Mouse (Mus musculus) forebrain, postnatal 0 days (tissue): ENCODE measurements around the gene Ltbp2. TPM values are rescaled to one million over a fixed set of nuclear protein-coding genes. Genes with fewer than 3 reads are reported as not detected.

Experiments used
- ATAC-seq: fragments of 200-750 bp; cut with Nextera tagmentation; 2 replicates; pipeline ENCODE4 v1.8.0; 2017; ENCODE audit warnings: mild to moderate bottlenecking, moderate library complexity
- DNase-seq: peaks from one replicate; pipeline ENCODE4 v3.0.0-alpha.2; 2015
- H3K27ac ChIP-seq: fragments of 300-500 bp; sonication (generic); 2 replicates; pipeline ENCODE4 v1.5.1; 2014; ENCODE audit warnings: low read depth, mild to moderate bottlenecking, antibody characterized with exemption, low read length, moderate library complexity, mixed read lengths
- H3K27me3 ChIP-seq: fragments of 300-500 bp; sonication (generic); 2 replicates; pipeline ENCODE4 v1.6.1; 2014; ENCODE audit warnings: mild to moderate bottlenecking, low read length, mixed read lengths; ENCODE audit not compliant: insufficient read depth
- H3K36me3 ChIP-seq: fragments of 300-500 bp; sonication (generic); 2 replicates; pipeline ENCODE4 v1.6.1; 2014; ENCODE audit warnings: mild to moderate bottlenecking, moderate library complexity; ENCODE audit not compliant: insufficient read depth
- H3K4me1 ChIP-seq: fragments of 300-500 bp; sonication (generic); 2 replicates; pipeline ENCODE4 v1.6.1; 2014; ENCODE audit warnings: antibody characterized with exemption; ENCODE audit not compliant: insufficient read depth
- H3K4me2 ChIP-seq: fragments of 300-500 bp; sonication (generic); 2 replicates; pipeline ENCODE4 v1.6.1; 2014; ENCODE audit warnings: low read depth, mild to moderate bottlenecking, moderate library complexity
- H3K4me3 ChIP-seq: fragments of 300-500 bp; sonication (generic); 2 replicates; pipeline ENCODE4 v1.5.1; 2014; ENCODE audit warnings: low read depth, low read length, mixed read lengths
- H3K9ac ChIP-seq: fragments of 300-500 bp; sonication (generic); 2 replicates; pipeline ENCODE4 v1.6.1; 2014; ENCODE audit warnings: mild to moderate bottlenecking
- H3K9me3 ChIP-seq: fragments of 300-500 bp; sonication (generic); 2 replicates; pipeline ENCODE4 v1.6.1; 2016; ENCODE audit warnings: low read length
- CTCF ChIP-seq: sonication (generic); IDR thresholded peaks from 2 replicates; pipeline ENCODE4 v1.5.1; 2016; ENCODE audit warnings: antibody characterized with exemption, control low read depth, low read depth
- WGBS: fragments of 180-500 bp; shearing (Covaris S2); extraction: QIAGEN DNeasy Blood & Tissue Kit; methylation state at CpG from one replicate; pipeline ENCODE4 v1.1.7; 2014; 5-methylcytosine and 5-hydroxymethylcytosine counted together
- polyA plus RNA-seq: library from polyadenylated mRNA; unstranded; fragments of >200 nt; fragmentation: Nextera tagmentation; extraction: Ambion mirVana; gene quantifications from 2 replicates; pipeline ENCODE4 v1.2.1, GENCODE M21; 2015
- total RNA-seq: library from RNA; depleted of rRNA; stranded (reverse); fragments of >200 nt; gene quantifications from 2 replicates; pipeline ENCODE4 v1.2.3, GENCODE M21; 2014

Ltbp2 gene
- total and polyA plus RNA-seq, 2 experiments from 2014 or later: 0.51 to 0.76 TPM

DNA sequence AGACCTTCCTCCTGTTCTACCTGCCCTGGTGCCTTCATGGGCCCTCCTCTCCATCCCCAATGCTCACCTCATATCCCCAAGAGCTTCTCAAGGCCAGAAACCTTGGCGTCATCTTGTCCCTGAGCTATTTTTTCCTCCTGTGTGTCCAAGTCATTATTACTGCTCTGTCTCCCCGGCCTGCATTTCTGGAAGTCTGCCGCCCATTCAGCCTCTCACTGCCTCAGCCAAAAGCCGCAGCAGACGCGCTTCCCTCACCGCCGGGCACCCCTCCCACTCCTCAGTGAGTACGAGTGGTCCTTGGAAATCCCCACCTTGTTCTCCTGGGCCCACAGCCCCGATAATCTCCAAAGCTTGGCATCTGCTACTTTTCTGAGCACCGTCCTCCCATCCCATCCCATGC is 3.8 kb upstream of the Ltbp2 start:
- TF ChIP-seq CTCF: no peak
- H3K4me2 ChIP-seq: no peak overlapping the region
- H3K27ac ChIP-seq: no peak overlapping the region
- WGBS: 33% methylated on average over 11 of the region's 11 CpGs
- 0 out of 2 replicates have a peak, but pooled peaks cover 4% of the 10 kb centered on the region for H3K4me1 ChIP-seq
- ATAC-seq (no peak), DNase-seq (no peak)
- H3K9ac ChIP-seq: no peak overlapping the region
- no peaks in the 10 kb centered on the region for H3K9me3 ChIP-seq
- H3K27me3 ChIP-seq: peaks cover 40% of the 10 kb centered on the region
- no peaks in the 10 kb centered on the region for H3K36me3 ChIP-seq
- no peak overlapping the region for H3K4me3 ChIP-seq

DNA sequence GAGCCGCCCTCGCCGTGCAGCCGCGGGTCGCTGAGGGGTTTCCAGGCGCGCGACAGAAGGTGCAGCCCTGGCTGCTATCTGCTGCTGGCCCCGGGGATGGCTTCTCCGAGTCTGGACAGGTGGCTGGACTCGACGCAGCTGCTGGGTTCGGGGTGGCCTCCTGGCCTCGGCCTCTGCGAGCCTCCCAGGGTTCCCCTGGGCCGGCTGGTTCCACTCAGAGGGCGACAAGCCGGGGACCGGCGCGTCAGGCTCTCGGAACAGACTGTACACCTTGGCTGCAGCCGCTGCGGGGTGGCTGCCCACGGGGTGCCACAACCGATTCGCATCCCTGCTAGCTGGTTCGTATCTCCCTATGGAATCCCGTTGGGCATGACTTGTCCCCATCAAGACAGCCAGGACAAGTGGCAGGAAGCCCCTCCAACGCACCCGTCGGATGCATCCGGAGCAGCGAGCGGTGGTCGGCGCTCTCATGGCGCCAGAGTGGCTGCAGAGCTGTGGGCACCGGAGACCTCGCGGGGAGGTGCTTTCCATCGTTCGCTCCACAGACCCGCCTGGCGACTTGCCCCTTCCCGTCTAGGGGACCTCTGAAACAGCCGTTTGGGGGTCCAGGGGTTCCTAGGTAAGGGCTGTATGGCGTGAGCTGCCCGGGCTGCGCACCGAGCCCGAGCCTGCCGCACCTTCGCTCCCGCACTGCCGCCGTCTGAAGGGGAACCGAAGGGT is 411 bp downstream of the Ltbp2 start:
- Histone ChIP-seq H3K9ac (no peak overlapping the region), H3K4me2 (peak overlapping the region; percentile 47), H3K9me3 (no peaks in the 10 kb centered on the region), H3K27me3 (peaks cover 59% of the 10 kb centered on the region), H3K36me3 (no peaks in the 10 kb centered on the region), H3K27ac (no peak overlapping the region), H3K4me3 (peak overlapping the region; percentile 28), H3K4me1 (0 out of 2 replicates have a peak, but pooled peaks cover 4% of the 10 kb centered on the region)
- TF ChIP-seq CTCF: no peak
- peak; percentile 3; the same call in 1 of the 2 replicates for ATAC-seq
- 4% methylated on average over 59 of the region's 59 CpGs for WGBS
- DNase-seq: no peak

DNA sequence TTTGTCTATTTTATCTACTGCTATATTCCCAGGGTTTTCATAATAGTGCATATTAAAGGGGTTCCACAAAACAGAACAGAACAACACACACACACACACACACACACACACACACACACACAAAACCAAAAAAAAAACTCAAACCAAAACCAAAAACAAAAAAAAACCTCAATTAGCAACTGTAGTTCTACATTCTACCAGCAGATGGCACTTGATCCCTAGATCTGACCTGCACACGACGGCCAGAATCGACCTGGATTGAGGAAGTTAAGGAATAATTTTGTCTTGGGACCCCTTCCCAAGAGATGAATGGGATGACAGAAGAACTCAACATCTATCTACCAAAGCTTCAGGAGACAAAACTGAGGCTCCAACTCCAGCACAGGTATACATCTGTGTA is 2.9 kb downstream of the Ltbp2 start:
- WGBS: 0% methylated on average over 3 of the region's 3 CpGs
- peak; percentile 76 for TF ChIP-seq CTCF

DNA sequence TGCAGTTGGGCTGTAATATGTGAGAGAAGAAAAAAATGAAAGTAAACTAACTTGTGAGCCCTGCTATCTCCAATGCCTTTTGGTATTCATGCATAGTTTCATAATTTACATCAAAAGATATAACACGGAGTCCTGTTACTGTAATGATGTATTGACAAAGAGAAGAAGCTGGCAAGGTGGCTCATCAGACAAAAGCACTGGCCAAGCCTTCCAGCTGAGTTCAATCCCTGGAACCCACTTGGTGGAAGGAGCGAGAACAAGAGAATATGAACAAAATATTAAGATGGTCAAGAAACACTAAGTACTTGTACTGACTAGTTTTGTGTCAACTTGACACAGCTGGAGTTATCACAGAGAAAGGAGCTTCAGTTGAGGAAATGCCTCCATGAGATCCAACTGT is 4.0 kb downstream of the Ltbp2 start:
- Histone ChIP-seq H3K27ac (no peak overlapping the region), H3K27me3 (peaks cover 41% of the 10 kb centered on the region), H3K36me3 (no peaks in the 10 kb centered on the region), H3K9me3 (no peaks in the 10 kb centered on the region), H3K9ac (no peak overlapping the region), H3K4me1 (0 out of 2 replicates have a peak, but pooled peaks cover 4% of the 10 kb centered on the region), H3K4me2 (no peak overlapping the region), H3K4me3 (no peak overlapping the region)
- TF ChIP-seq CTCF: no peak
- 63% methylated on average over 2 of the region's 2 CpGs for WGBS
- DNase-seq: no peak
- no peak for ATAC-seq

More for the DNA sequence above, 2.9 kb downstream of the Ltbp2 start:
- ATAC-seq (no peak), DNase-seq (peak; percentile 57)
- H3K4me1 ChIP-seq: 0 out of 2 replicates have a peak, but pooled peaks cover 4% of the 10 kb centered on the region
- H3K4me2 ChIP-seq: no peak overlapping the region
- peaks cover 53% of the 10 kb centered on the region for H3K27me3 ChIP-seq
- H3K4me3 ChIP-seq: no peak overlapping the region
- H3K9ac ChIP-seq: no peak overlapping the region
- H3K27ac ChIP-seq: no peak overlapping the region
- no peaks in the 10 kb centered on the region for H3K36me3 ChIP-seq
- H3K9me3 ChIP-seq: no peaks in the 10 kb centered on the region

DNA sequence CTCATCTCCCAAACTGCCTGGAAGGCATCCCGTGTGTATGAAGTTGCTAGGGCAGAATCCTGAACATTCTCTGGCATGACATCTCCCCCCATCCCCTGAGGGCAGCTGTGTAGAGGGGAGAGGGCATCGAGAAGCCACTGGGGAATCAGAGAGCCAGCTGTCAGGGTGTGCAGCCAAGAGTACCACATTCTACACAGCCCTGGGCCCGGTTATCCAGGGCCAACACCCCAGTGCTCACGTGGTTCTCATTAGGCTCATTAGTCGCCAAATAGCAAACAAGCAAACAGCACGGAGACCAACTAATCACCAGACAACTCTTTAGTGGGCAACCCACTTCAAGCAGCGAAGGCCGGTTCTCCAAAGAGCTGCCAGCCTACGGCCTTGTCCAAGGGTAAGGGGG is 10.9 kb downstream of the Ltbp2 start:
- H3K4me2 ChIP-seq: no peak overlapping the region
- 61% methylated on average over 9 of the region's 9 CpGs for WGBS
- TF ChIP-seq CTCF: no peak
- no peaks in the 10 kb centered on the region for H3K27me3 ChIP-seq
- no peaks in the 10 kb centered on the region for H3K4me1 ChIP-seq
- no peak for DNase-seq
- no peak overlapping the region for H3K27ac ChIP-seq
- no peak overlapping the region for H3K4me3 ChIP-seq
- no peak for ATAC-seq
- H3K36me3 ChIP-seq: no peaks in the 10 kb centered on the region
- no peak overlapping the region for H3K9ac ChIP-seq
- H3K9me3 ChIP-seq: no peaks in the 10 kb centered on the region

DNA sequence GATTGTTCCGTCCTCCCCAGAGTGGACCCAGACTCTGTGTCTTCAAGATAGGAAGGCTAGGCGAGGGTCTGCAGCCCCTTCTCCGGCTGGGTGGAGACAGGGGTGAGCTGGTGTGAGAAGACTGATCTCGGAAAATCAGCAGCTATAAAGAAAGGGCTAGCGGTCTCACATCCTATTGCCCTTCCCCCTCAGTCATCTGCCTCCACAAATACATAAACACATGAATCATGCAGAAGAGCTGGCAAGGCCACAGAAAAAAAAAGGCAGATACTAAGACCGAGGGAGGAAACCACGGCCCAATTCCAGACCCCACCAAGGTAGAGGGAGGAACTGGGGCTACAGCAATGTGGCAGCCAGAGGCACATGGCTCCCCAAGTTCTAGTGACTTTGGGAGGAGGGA is 11.5 kb downstream of the Ltbp2 start:
- Histone ChIP-seq H3K9me3 (no peaks in the 10 kb centered on the region), H3K4me3 (no peak overlapping the region), H3K27me3 (no peaks in the 10 kb centered on the region), H3K9ac (no peak overlapping the region), H3K27ac (no peak overlapping the region), H3K4me2 (no peak overlapping the region), H3K4me1 (no peaks in the 10 kb centered on the region), H3K36me3 (no peaks in the 10 kb centered on the region)
- WGBS: 80% methylated on average over 7 of the region's 7 CpGs
- no peak for TF ChIP-seq CTCF
- DNase-seq (no peak), ATAC-seq (no peak)

DNA sequence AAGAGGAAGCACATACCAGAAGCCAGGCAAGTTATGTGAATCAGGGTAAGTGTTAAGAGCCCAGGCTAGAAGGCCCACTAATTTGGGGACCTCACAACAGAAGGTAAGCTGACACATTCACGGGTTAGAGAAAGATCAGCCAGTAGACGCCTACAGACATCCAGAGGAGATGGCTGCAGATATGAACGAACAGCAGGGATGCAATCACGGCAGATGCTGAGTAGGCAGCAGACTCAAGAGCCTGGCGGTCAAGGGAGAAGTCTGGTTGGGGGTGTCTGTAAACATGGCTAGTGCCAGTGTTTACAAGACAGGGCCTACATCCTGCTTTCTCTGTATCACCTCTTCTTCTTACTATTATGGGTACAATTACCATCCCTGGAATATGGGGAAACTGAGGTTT is 13.1 kb downstream of the Ltbp2 start:
- no peak for ATAC-seq
- WGBS: 91% methylated on average over 5 of the region's 5 CpGs
- Histone ChIP-seq H3K27me3 (no peaks in the 10 kb centered on the region), H3K36me3 (no peaks in the 10 kb centered on the region), H3K4me1 (no peaks in the 10 kb centered on the region), H3K27ac (no peak overlapping the region), H3K4me2 (no peak overlapping the region), H3K4me3 (no peak overlapping the region), H3K9me3 (no peaks in the 10 kb centered on the region), H3K9ac (no peak overlapping the region)
- no peak for TF ChIP-seq CTCF
- no peak for DNase-seq
